Mouse (Mus musculus): Measurements from ENCODE around the gene AU015836.

DNA sequence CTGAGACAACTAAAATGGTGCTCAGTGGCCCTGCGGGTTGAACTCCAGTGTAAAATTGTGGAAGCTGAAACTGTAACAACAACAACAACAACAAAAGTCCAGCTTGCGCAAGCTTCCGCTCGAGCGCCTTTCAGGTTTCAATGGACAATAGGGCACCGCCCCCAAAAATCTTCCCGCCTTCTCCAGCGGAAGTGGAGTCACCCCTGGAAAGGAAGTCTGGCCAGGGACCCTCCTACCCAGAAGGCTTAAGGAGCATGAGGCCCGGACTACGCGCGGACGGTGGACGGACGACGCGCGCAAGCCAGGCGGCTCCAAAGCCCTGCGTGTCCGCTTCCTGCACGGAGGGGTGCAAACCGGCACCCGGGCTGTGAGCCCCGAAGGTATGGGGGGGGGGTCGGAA is 11.9 kb downstream of the AU015836 start:
- TF ChIP-seq POLR2A (IDR thresholded peaks at IDR 0.05; ENCODE audit: control insufficient read depth, extremely low read depth, insufficient read depth, low read length, poor library complexity) (no peak), CTCF (IDR thresholded peaks at IDR 0.05; ENCODE audit: borderline replicate concordance, control insufficient read depth, extremely low read depth, insufficient read depth, low read length, poor library complexity) (no peak)

Data from thymus, adult 2 months (tissue).